Mouse (Mus musculus): ENCODE results near the gene Gyg. TPM values are rescaled to one million over a fixed set of nuclear protein-coding genes. Genes with fewer than 3 reads are reported as not detected.
"Not testable (repeated sequence)": the region's sequence is repeated elsewhere in the genome, so short reads cannot be mapped to it uniquely, and the experiment has no call there.

The Gyg gene
- polyA plus RNA-seq, 1 experiment from 2014 or later, result 39.1 TPM

- Histone ChIP-seq H3K27me3 (no peaks in the 10 kb centered on the region), H3K9me3 (replicated peaks) (no peaks in the 10 kb centered on the region), H3K9ac (no peak overlapping the region), H3K27ac (replicated peaks) (no peak overlapping the region), H3K4me1 (no peaks in the 10 kb centered on the region), H3K36me3 (no peaks in the 10 kb centered on the region; the same call in 1 of the 2 replicates), H3K4me2 (replicated peaks) (no peak overlapping the region), H3K4me3 (replicated peaks) (no peak overlapping the region)
- 88% methylated on average over 8 of the region's 8 CpGs for WGBS
- peak; percentile 57 for ATAC-seq (ENCODE audit: insufficient number of reproducible peaks, low FRiP score, low TSS enrichment, low read depth)
These were observed 24.4 kb downstream of the Gyg start for GRCm38 (mm10) chr3:20130456-20131349.

- ATAC-seq (ENCODE audit: insufficient number of reproducible peaks, low FRiP score, low TSS enrichment, low read depth), result no peak
- no peaks in the 10 kb centered on the region for H3K27me3 ChIP-seq
- 85% methylated on average over 5 of the region's 5 CpGs for WGBS
- H3K4me3 ChIP-seq (replicated peaks), result no peak overlapping the region
- no peak overlapping the region for H3K27ac ChIP-seq (replicated peaks)
- H3K9me3 ChIP-seq (replicated peaks), result no peaks in the 10 kb centered on the region
- no peaks in the 10 kb centered on the region; the same call in 1 of the 2 replicates for H3K36me3 ChIP-seq
- no peak overlapping the region for H3K4me2 ChIP-seq (replicated peaks)
- no peak overlapping the region for H3K9ac ChIP-seq
- no peaks in the 10 kb centered on the region for H3K4me1 ChIP-seq
These were observed 25.6 kb downstream of the Gyg start for GRCm38 (mm10) chr3:20129491-20129890.

GRCm38 (mm10) chr3:20127047-20127595, 28.0 kb downstream of the Gyg start:
- no peak for ATAC-seq (ENCODE audit: insufficient number of reproducible peaks, low FRiP score, low TSS enrichment, low read depth)
- Histone ChIP-seq H3K36me3 (peaks cover 4% of the 10 kb centered on the region; the same call in 1 of the 2 replicates), H3K27me3 (no peaks in the 10 kb centered on the region), H3K9me3 (replicated peaks) (no peaks in the 10 kb centered on the region), H3K4me2 (replicated peaks) (no peak overlapping the region), H3K4me1 (no peaks in the 10 kb centered on the region), H3K9ac (no peak overlapping the region), H3K4me3 (replicated peaks) (no peak overlapping the region), H3K27ac (replicated peaks) (no peak overlapping the region)
- 72% methylated on average over 2 of the region's 2 CpGs for WGBS

GRCm38 (mm10) chr3:20125604-20126003, 29.5 kb downstream of the Gyg start:
- 91% methylated on average over 5 of the region's 5 CpGs for WGBS
- Histone ChIP-seq H3K9ac (no peak overlapping the region), H3K36me3 (0 out of 2 replicates have a peak, but pooled peaks cover 4% of the 10 kb centered on the region), H3K27ac (replicated peaks) (no peak overlapping the region), H3K4me1 (no peaks in the 10 kb centered on the region), H3K4me2 (replicated peaks) (no peak overlapping the region), H3K27me3 (no peaks in the 10 kb centered on the region), H3K9me3 (replicated peaks) (no peaks in the 10 kb centered on the region), H3K4me3 (replicated peaks) (no peak overlapping the region)
- no peak for ATAC-seq (ENCODE audit: insufficient number of reproducible peaks, low FRiP score, low TSS enrichment, low read depth)

GRCm38 (mm10) chr3:20121582-20121981, 33.5 kb downstream of the Gyg start:
- H3K9me3 ChIP-seq (replicated peaks); H3K4me2 ChIP-seq (replicated peaks); H3K9ac ChIP-seq; H3K36me3 ChIP-seq; ATAC-seq (ENCODE audit: insufficient number of reproducible peaks, low FRiP score, low TSS enrichment, low read depth); H3K4me1 ChIP-seq; H3K27ac ChIP-seq (replicated peaks); H3K4me3 ChIP-seq (replicated peaks); H3K27me3 ChIP-seq: not testable (repeated sequence)
- 93% methylated on average over 5 of the region's 5 CpGs for WGBS

- H3K4me1 ChIP-seq, result no peaks in the 10 kb centered on the region
- no peak for ATAC-seq (ENCODE audit: insufficient number of reproducible peaks, low FRiP score, low TSS enrichment, low read depth)
- WGBS, result 55% methylated on average over 4 of the region's 4 CpGs
These were observed 35.4 kb downstream of the Gyg start for GRCm38 (mm10) chr3:20119686-20120244.

GRCm38 (mm10) chr3:20119044-20119591, 36.0 kb downstream of the Gyg start:
- ATAC-seq (ENCODE audit: insufficient number of reproducible peaks, low FRiP score, low TSS enrichment, low read depth), result no peak
- 91% methylated on average over 19 of the region's 19 CpGs for WGBS
- peaks cover 5% of the 10 kb centered on the region; the same call in 1 of the 2 replicates for H3K36me3 ChIP-seq
- H3K4me2 ChIP-seq (replicated peaks), result no peak overlapping the region
- H3K9ac ChIP-seq, result no peak overlapping the region
- no peaks in the 10 kb centered on the region for H3K4me1 ChIP-seq
- no peak overlapping the region for H3K27ac ChIP-seq (replicated peaks)
- no peaks in the 10 kb centered on the region for H3K9me3 ChIP-seq (replicated peaks)
- H3K27me3 ChIP-seq, result no peaks in the 10 kb centered on the region
- H3K4me3 ChIP-seq (replicated peaks), result no peak overlapping the region

More at GRCm38 (mm10) chr3:20119686-20120244, 35.4 kb downstream of the Gyg start:
- no peak overlapping the region for H3K27ac ChIP-seq (replicated peaks)
- H3K4me3 ChIP-seq (replicated peaks), result no peak overlapping the region
- no peak overlapping the region for H3K9ac ChIP-seq
- H3K4me2 ChIP-seq (replicated peaks), result no peak overlapping the region
- no peaks in the 10 kb centered on the region for H3K9me3 ChIP-seq (replicated peaks)
- no peaks in the 10 kb centered on the region for H3K27me3 ChIP-seq
- H3K36me3 ChIP-seq, result 0 out of 2 replicates have a peak, but pooled peaks cover 4% of the 10 kb centered on the region

GRCm38 (mm10) chr3:20111913-20112312, 43.2 kb downstream of the Gyg start:
- 92% methylated on average over 2 of the region's 2 CpGs for WGBS
- H3K4me2 ChIP-seq (replicated peaks), result no peak overlapping the region
- H3K4me1 ChIP-seq, result no peaks in the 10 kb centered on the region
- H3K9me3 ChIP-seq (replicated peaks), result no peaks in the 10 kb centered on the region
- H3K27me3 ChIP-seq, result no peaks in the 10 kb centered on the region
- H3K9ac ChIP-seq, result no peak overlapping the region
- H3K4me3 ChIP-seq (replicated peaks), result no peak overlapping the region
- no peak overlapping the region for H3K27ac ChIP-seq (replicated peaks)
- peaks cover 20% of the 10 kb centered on the region; the same call in 1 of the 2 replicates for H3K36me3 ChIP-seq
- ATAC-seq (ENCODE audit: insufficient number of reproducible peaks, low FRiP score, low TSS enrichment, low read depth), result no peak

GRCm38 (mm10) chr3:20108881-20109280, 46.2 kb downstream of the Gyg start:
- H3K36me3 ChIP-seq, result peaks cover 18% of the 10 kb centered on the region; the same call in 1 of the 2 replicates
- 82% methylated on average over 5 of the region's 5 CpGs for WGBS
- H3K4me2 ChIP-seq (replicated peaks), result no peak overlapping the region
- no peak overlapping the region for H3K27ac ChIP-seq (replicated peaks)
- no peaks in the 10 kb centered on the region for H3K27me3 ChIP-seq
- no peak overlapping the region for H3K9ac ChIP-seq
- ATAC-seq (ENCODE audit: insufficient number of reproducible peaks, low FRiP score, low TSS enrichment, low read depth), result no peak
- H3K4me1 ChIP-seq, result no peaks in the 10 kb centered on the region
- no peak overlapping the region for H3K4me3 ChIP-seq (replicated peaks)
- no peaks in the 10 kb centered on the region for H3K9me3 ChIP-seq (replicated peaks)

- no peak overlapping the region for H3K9ac ChIP-seq
- no peaks in the 10 kb centered on the region for H3K4me1 ChIP-seq
- no peaks in the 10 kb centered on the region for H3K9me3 ChIP-seq (replicated peaks)
- H3K4me2 ChIP-seq (replicated peaks), result no peak overlapping the region
- H3K27ac ChIP-seq (replicated peaks), result no peak overlapping the region
- no peak overlapping the region for H3K4me3 ChIP-seq (replicated peaks)
- H3K27me3 ChIP-seq, result no peaks in the 10 kb centered on the region
- no peak for ATAC-seq (ENCODE audit: insufficient number of reproducible peaks, low FRiP score, low TSS enrichment, low read depth)
- H3K36me3 ChIP-seq, result peaks cover 6% of the 10 kb centered on the region; the same call in 1 of the 2 replicates
- 82% methylated on average over 2 of the region's 2 CpGs for WGBS
These were observed 50.3 kb downstream of the Gyg start for GRCm38 (mm10) chr3:20104776-20105175.

- no peak for ATAC-seq (ENCODE audit: insufficient number of reproducible peaks, low FRiP score, low TSS enrichment, low read depth)
- H3K4me3 ChIP-seq (replicated peaks), result no peak overlapping the region
- no peak overlapping the region for H3K9ac ChIP-seq
- no peaks in the 10 kb centered on the region for H3K9me3 ChIP-seq (replicated peaks)
- H3K27me3 ChIP-seq, result no peaks in the 10 kb centered on the region
- WGBS, result 87% methylated on average over 8 of the region's 8 CpGs
- H3K4me2 ChIP-seq (replicated peaks), result no peak overlapping the region
- 0 out of 2 replicates have a peak, but pooled peaks cover 6% of the 10 kb centered on the region for H3K36me3 ChIP-seq
- no peaks in the 10 kb centered on the region for H3K4me1 ChIP-seq
- H3K27ac ChIP-seq (replicated peaks), result no peak overlapping the region
These were observed 50.8 kb downstream of the Gyg start for GRCm38 (mm10) chr3:20104318-20104717.
